Mouse (Mus musculus) intestine, embryonic 16.5 days (tissue): ENCODE results near the gene Snx9. TPM values are rescaled to one million over a fixed set of nuclear protein-coding genes. Genes with fewer than 3 reads are reported as not detected.

ENCODE experiments used
- ATAC-seq: fragments of 200-750 bp; cut with Nextera tagmentation; 2 replicates; pipeline ENCODE4 v1.8.0; 2017; ENCODE audit warnings: moderate TSS enrichment, moderate library complexity
- H3K27ac ChIP-seq: fragments of 300-500 bp; sonication (generic); 2 replicates; pipeline ENCODE4 v1.5.1; 2014; ENCODE audit warnings: mild to moderate bottlenecking, low read length
- H3K27me3 ChIP-seq: fragments of 300-500 bp; sonication (generic); replicated peaks from 2 replicates; pipeline ENCODE4 v1.6.1; 2014; ENCODE audit warnings: low read length, control low read depth, mixed read lengths; ENCODE audit not compliant: control insufficient read depth, insufficient read depth
- H3K36me3 ChIP-seq: fragments of 300-500 bp; sonication (generic); 2 replicates; pipeline ENCODE4 v1.6.1; 2014; ENCODE audit warnings: low read length, control low read depth; ENCODE audit not compliant: control insufficient read depth, insufficient read depth
- H3K4me1 ChIP-seq: fragments of 300-500 bp; sonication (generic); 2 replicates; pipeline ENCODE4 v1.6.1; 2014; ENCODE audit warnings: low read length, control low read depth, mixed read lengths; ENCODE audit not compliant: control insufficient read depth, insufficient read depth
- H3K4me2 ChIP-seq: fragments of 300-500 bp; sonication (generic); 2 replicates; pipeline ENCODE4 v1.6.1; 2014; ENCODE audit warnings: low read depth, low read length, control low read depth
- H3K4me3 ChIP-seq: fragments of 300-500 bp; sonication (generic); 2 replicates; pipeline ENCODE4 v1.5.1; 2014; ENCODE audit warnings: mild to moderate bottlenecking, low read length
- H3K9ac ChIP-seq: fragments of 300-500 bp; sonication (generic); 2 replicates; pipeline ENCODE4 v1.6.1; 2014; ENCODE audit warnings: low read depth, low read length
- H3K9me3 ChIP-seq: fragments of 300-500 bp; sonication (generic); 2 replicates; pipeline ENCODE4 v1.6.1; 2016; ENCODE audit warnings: low read length, control low read depth; ENCODE audit not compliant: control insufficient read depth
- WGBS: fragments of 180-500 bp; shearing (Covaris S2); extraction: QIAGEN DNeasy Blood & Tissue Kit; methylation state at CpG from one replicate; pipeline ENCODE4 v1.1.7; 2014; 5-methylcytosine and 5-hydroxymethylcytosine counted together
- polyA plus RNA-seq: library from polyadenylated mRNA; unstranded; fragments of >200 nt; fragmentation: Nextera tagmentation; extraction: Ambion mirVana; gene quantifications from 2 replicates; pipeline ENCODE4 v1.2.1, GENCODE M21; 2015

Snx9 gene
- polyA plus RNA-seq, 1 experiment from 2014 or later: 52.6 TPM

- 39% methylated on average over 3 of the region's 3 CpGs for WGBS
- ATAC-seq: 0 out of 2 replicates have a peak, but pooled peaks have one; percentile 22
- H3K27ac ChIP-seq: peak overlapping the region; percentile 83
These were observed 128.1 kb downstream of the Snx9 start for GRCm38 (mm10) chr17:5969246-5969645.

GRCm38 (mm10) chr17:5970298-5970821 lies 129.2 kb downstream of the Snx9 start:
- Histone ChIP-seq H3K9me3 (no peaks in the 10 kb centered on the region), H3K9ac (no peak overlapping the region), H3K4me2 (no peak overlapping the region), H3K4me3 (no peak overlapping the region), H3K27ac (peak overlapping the region; percentile 83), H3K4me1 (peaks cover 33% of the 10 kb centered on the region), H3K36me3 (no peaks in the 10 kb centered on the region), H3K27me3 (no peaks in the 10 kb centered on the region)
- ATAC-seq: peak; percentile 71
- 42% methylated on average over 5 of the region's 5 CpGs for WGBS

More at GRCm38 (mm10) chr17:5969246-5969645, 128.1 kb downstream of the Snx9 start:
- H3K36me3 ChIP-seq: no peaks in the 10 kb centered on the region
- peaks cover 38% of the 10 kb centered on the region for H3K4me1 ChIP-seq
- H3K27me3 ChIP-seq: no peaks in the 10 kb centered on the region
- no peaks in the 10 kb centered on the region for H3K9me3 ChIP-seq
- no peak overlapping the region for H3K4me3 ChIP-seq
- H3K4me2 ChIP-seq: no peak overlapping the region
- no peak overlapping the region for H3K9ac ChIP-seq

GRCm38 (mm10) chr17:5973536-5973935 lies 132.4 kb downstream of the Snx9 start:
- Histone ChIP-seq H3K9ac (no peak overlapping the region), H3K4me3 (no peak overlapping the region), H3K4me2 (no peak overlapping the region), H3K9me3 (no peaks in the 10 kb centered on the region), H3K36me3 (no peaks in the 10 kb centered on the region), H3K4me1 (peaks cover 56% of the 10 kb centered on the region), H3K27ac (no peak overlapping the region), H3K27me3 (no peaks in the 10 kb centered on the region)
- 75% methylated on average over 8 of the region's 8 CpGs for WGBS
- no peak for ATAC-seq

GRCm38 (mm10) chr17:5975099-5975977 lies 134.2 kb downstream of the Snx9 start:
- H3K9ac ChIP-seq: peak overlapping the region; percentile 51
- ATAC-seq: peak; percentile 61
- 33% methylated on average over 23 of the region's 23 CpGs for WGBS

GRCm38 (mm10) chr17:5976221-5977055 lies 135.3 kb downstream of the Snx9 start:
- Histone ChIP-seq H3K27ac (peak overlapping the region; percentile 83), H3K36me3 (no peaks in the 10 kb centered on the region), H3K9me3 (no peaks in the 10 kb centered on the region), H3K4me3 (no peak overlapping the region), H3K9ac (peak overlapping the region; percentile 36; the same call in 1 of the 2 replicates), H3K4me2 (peak overlapping the region; percentile 11; the same call in 1 of the 2 replicates), H3K4me1 (peaks cover 38% of the 10 kb centered on the region), H3K27me3 (no peaks in the 10 kb centered on the region)
- WGBS: 41% methylated on average over 20 of the region's 20 CpGs
- peak; percentile 19 for ATAC-seq

More at GRCm38 (mm10) chr17:5975099-5975977, 134.2 kb downstream of the Snx9 start:
- peak overlapping the region; percentile 83 for H3K27ac ChIP-seq
- peak overlapping the region; percentile 43 for H3K4me2 ChIP-seq
- no peaks in the 10 kb centered on the region for H3K9me3 ChIP-seq
- H3K4me1 ChIP-seq: peaks cover 41% of the 10 kb centered on the region
- H3K4me3 ChIP-seq: no peak overlapping the region
- H3K36me3 ChIP-seq: no peaks in the 10 kb centered on the region
- no peaks in the 10 kb centered on the region for H3K27me3 ChIP-seq

DNA sequence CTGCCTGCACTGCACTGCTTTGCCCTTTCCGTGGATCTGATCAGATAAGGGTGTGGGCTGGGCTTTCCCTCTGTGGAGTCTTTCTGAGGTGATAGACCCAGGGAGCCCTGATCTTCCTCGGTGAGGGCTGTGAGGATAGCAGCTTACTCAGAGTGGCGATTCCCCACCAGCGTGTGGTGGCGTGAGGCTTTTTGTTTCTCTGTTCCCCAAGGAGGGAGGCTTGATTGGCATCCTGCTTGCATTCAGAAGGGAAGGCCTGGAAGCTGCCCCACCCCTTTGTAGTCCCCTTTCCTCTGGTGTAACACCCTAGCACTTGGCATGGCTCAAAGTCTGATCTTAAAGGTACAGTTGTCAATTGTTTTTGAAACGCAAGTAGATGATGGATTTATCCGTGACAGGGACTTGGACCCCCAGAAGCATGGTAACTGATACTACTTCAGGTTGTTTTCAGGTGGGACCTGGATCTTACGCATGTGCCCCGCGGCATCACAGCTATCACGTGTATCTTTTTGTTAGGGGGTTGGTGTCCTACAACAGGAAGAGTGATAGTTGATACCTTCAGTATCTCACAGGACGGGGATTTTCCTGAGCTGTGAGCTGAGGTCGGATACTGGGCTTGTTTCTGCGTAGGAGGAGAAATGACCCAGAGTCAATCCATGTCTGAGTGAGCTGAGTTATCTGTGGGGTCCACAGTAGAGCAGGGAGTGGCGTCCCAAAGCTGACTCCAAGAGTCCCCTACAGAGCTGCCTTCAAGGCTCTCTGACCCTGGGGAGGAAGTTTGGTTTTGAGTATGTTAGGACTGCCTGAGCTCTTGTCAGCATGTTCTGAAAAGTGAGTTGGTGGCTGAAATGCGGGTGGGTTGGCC lies 136.2 kb downstream of the Snx9 start:
- H3K36me3 ChIP-seq: no peaks in the 10 kb centered on the region
- H3K4me3 ChIP-seq: no peak overlapping the region
- no peaks in the 10 kb centered on the region for H3K27me3 ChIP-seq
- H3K9me3 ChIP-seq: no peaks in the 10 kb centered on the region
- peak; percentile 38 for ATAC-seq
- peak overlapping the region; percentile 83 for H3K27ac ChIP-seq
- WGBS: 51% methylated on average over 16 of the region's 16 CpGs
- H3K4me1 ChIP-seq: peaks cover 38% of the 10 kb centered on the region
- 0 out of 2 replicates have a peak overlapping the region, but pooled peaks have one; percentile 11 for H3K4me2 ChIP-seq
- H3K9ac ChIP-seq: peak overlapping the region; percentile 36; the same call in 1 of the 2 replicates

DNA sequence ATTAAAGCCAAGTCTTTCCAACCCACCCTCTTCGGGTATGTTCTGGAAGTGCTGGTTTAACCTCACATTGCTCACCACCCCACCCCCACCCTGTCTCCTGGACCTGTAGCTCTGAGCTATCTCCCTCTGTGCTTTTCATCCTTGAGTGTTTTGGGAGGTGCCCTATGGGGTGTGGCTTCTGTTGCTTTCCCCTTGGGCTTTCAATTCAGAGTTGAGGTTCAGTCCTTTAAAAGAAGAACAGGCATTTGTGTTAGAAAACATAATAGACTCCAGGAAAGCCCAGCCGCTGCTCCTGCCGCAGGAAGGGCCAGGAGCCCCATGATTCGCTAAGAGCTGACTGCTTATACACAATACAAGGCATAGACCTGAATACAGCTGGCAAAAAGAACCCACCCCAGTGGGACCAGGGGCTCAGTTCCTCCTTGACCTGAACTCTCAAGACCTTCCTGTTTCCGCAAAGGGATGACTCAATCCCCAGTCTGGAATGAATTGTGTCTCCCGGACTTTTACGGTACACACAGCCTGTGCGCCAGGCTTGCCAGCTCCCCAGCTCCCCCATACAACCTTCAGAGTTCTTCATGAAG lies 136.9 kb downstream of the Snx9 start:
- H3K4me2 ChIP-seq: 0 out of 2 replicates have a peak overlapping the region, but pooled peaks have one; percentile 13
- H3K36me3 ChIP-seq: no peaks in the 10 kb centered on the region
- H3K4me3 ChIP-seq: no peak overlapping the region
- no peak overlapping the region for H3K9ac ChIP-seq
- H3K27ac ChIP-seq: 0 out of 2 replicates have a peak overlapping the region, but pooled peaks have one; percentile 3
- ATAC-seq: no peak
- H3K4me1 ChIP-seq: peaks cover 38% of the 10 kb centered on the region
- WGBS: 68% methylated on average over 8 of the region's 8 CpGs
- H3K27me3 ChIP-seq: no peaks in the 10 kb centered on the region
- no peaks in the 10 kb centered on the region for H3K9me3 ChIP-seq

GRCm38 (mm10) chr17:5978505-5979077 lies 137.5 kb downstream of the Snx9 start:
- H3K27ac ChIP-seq: no peak overlapping the region
- H3K4me3 ChIP-seq: no peak overlapping the region
- H3K4me2 ChIP-seq: 0 out of 2 replicates have a peak overlapping the region, but pooled peaks have one; percentile 13
- no peak for ATAC-seq
- H3K9ac ChIP-seq: no peak overlapping the region
- H3K4me1 ChIP-seq: peaks cover 38% of the 10 kb centered on the region
- H3K36me3 ChIP-seq: no peaks in the 10 kb centered on the region
- H3K27me3 ChIP-seq: no peaks in the 10 kb centered on the region
- 61% methylated on average over 10 of the region's 10 CpGs for WGBS
- H3K9me3 ChIP-seq: no peaks in the 10 kb centered on the region
